Mouse (Mus musculus): ENCODE measurements around the gene Pan3. TPM values are rescaled to one million over a fixed set of nuclear protein-coding genes. Genes with fewer than 3 reads are reported as not detected.
"Not testable (repeated sequence)": the region's sequence is repeated elsewhere in the genome, so short reads cannot be mapped to it uniquely, and the experiment has no call there.

The Pan3 gene
- total and polyA plus RNA-seq, 2 experiments from 2014 or later: 38.9 to 61.4 TPM

GRCm38 (mm10) chr5:147551879-147552627 is 122.1 kb downstream of the Pan3 start:
- no peak overlapping the region for H3K9ac ChIP-seq (replicated peaks; ENCODE audit: low read length, poor library complexity, severe bottlenecking)
- H3K27ac ChIP-seq (ENCODE audit: low read depth, low read length): no peak overlapping the region
- H3K4me2 ChIP-seq (ENCODE audit: low read depth, low read length, poor library complexity, severe bottlenecking): no peak overlapping the region
- TF ChIP-seq CTCF (IDR thresholded peaks at IDR 0.05): peak; percentile 48
- no peaks in the 10 kb centered on the region for H3K4me1 ChIP-seq (ENCODE audit: insufficient read depth, low read length)
- H3K4me3 ChIP-seq (ENCODE audit: low read depth, low read length): no peak overlapping the region
- H3K36me3 ChIP-seq (ENCODE audit: insufficient read depth, low read length): peaks cover 21% of the 10 kb centered on the region
- ATAC-seq (ENCODE audit: low FRiP score) (no peak), DNase-seq (ENCODE audit: low spot score) (no peak)
- 91% methylated on average over 13 of the region's 13 CpGs for WGBS
- H3K9me3 ChIP-seq (ENCODE audit: low read length): no peaks in the 10 kb centered on the region
- no peaks in the 10 kb centered on the region for H3K27me3 ChIP-seq (ENCODE audit: insufficient read depth, low read length)

- 69% methylated on average over 6 of the region's 6 CpGs for WGBS
- DNase-seq (ENCODE audit: low spot score); H3K4me2 ChIP-seq (ENCODE audit: low read depth, low read length, poor library complexity, severe bottlenecking): not testable (repeated sequence)
Observed at GRCm38 (mm10) chr5:147557641-147558040, 127.7 kb downstream of the Pan3 start.

GRCm38 (mm10) chr5:147563511-147564139 is 133.7 kb downstream of the Pan3 start:
- ATAC-seq (ENCODE audit: low FRiP score) (no peak), DNase-seq (ENCODE audit: low spot score) (no peak)
- H3K9me3 ChIP-seq (ENCODE audit: low read length): no peaks in the 10 kb centered on the region
- H3K27ac ChIP-seq (ENCODE audit: low read depth, low read length): no peak overlapping the region
- no peak for TF ChIP-seq CTCF (IDR thresholded peaks at IDR 0.05)
- no peak overlapping the region for H3K4me3 ChIP-seq (ENCODE audit: low read depth, low read length)
- H3K4me2 ChIP-seq (ENCODE audit: low read depth, low read length, poor library complexity, severe bottlenecking): peak overlapping the region; percentile 16; the same call in 1 of the 2 replicates
- H3K36me3 ChIP-seq (ENCODE audit: insufficient read depth, low read length): no peaks in the 10 kb centered on the region
- H3K27me3 ChIP-seq (ENCODE audit: insufficient read depth, low read length): no peaks in the 10 kb centered on the region
- H3K9ac ChIP-seq (replicated peaks; ENCODE audit: low read length, poor library complexity, severe bottlenecking): 0 out of 2 replicates have a peak overlapping the region, but pooled peaks have one; percentile 14
- H3K4me1 ChIP-seq (ENCODE audit: insufficient read depth, low read length): no peaks in the 10 kb centered on the region
- 45% methylated on average over 18 of the region's 18 CpGs for WGBS

More at GRCm38 (mm10) chr5:147557641-147558040, 127.7 kb downstream of the Pan3 start:
- H3K9ac ChIP-seq (replicated peaks; ENCODE audit: low read length, poor library complexity, severe bottlenecking); H3K36me3 ChIP-seq (ENCODE audit: insufficient read depth, low read length); H3K4me3 ChIP-seq (ENCODE audit: low read depth, low read length); H3K4me1 ChIP-seq (ENCODE audit: insufficient read depth, low read length); ATAC-seq (ENCODE audit: low FRiP score); H3K27me3 ChIP-seq (ENCODE audit: insufficient read depth, low read length); H3K9me3 ChIP-seq (ENCODE audit: low read length); H3K27ac ChIP-seq (ENCODE audit: low read depth, low read length): not testable (repeated sequence)

- Histone ChIP-seq H3K9ac (replicated peaks; ENCODE audit: low read length, poor library complexity, severe bottlenecking) (0 out of 2 replicates have a peak overlapping the region, but pooled peaks have one; percentile 14), H3K27me3 (ENCODE audit: insufficient read depth, low read length) (no peaks in the 10 kb centered on the region), H3K4me2 (ENCODE audit: low read depth, low read length, poor library complexity, severe bottlenecking) (peak overlapping the region; percentile 16), H3K4me1 (ENCODE audit: insufficient read depth, low read length) (no peaks in the 10 kb centered on the region), H3K4me3 (ENCODE audit: low read depth, low read length) (no peak overlapping the region), H3K9me3 (ENCODE audit: low read length) (no peaks in the 10 kb centered on the region), H3K36me3 (ENCODE audit: insufficient read depth, low read length) (no peaks in the 10 kb centered on the region), H3K27ac (ENCODE audit: low read depth, low read length) (no peak overlapping the region)
- ATAC-seq (ENCODE audit: low FRiP score): no peak
- no peak for TF ChIP-seq CTCF (IDR thresholded peaks at IDR 0.05)
- 27% methylated on average over 16 of the region's 16 CpGs for WGBS
- DNase-seq (ENCODE audit: low spot score): peak; percentile 13
Observed at GRCm38 (mm10) chr5:147564140-147564590, 134.2 kb downstream of the Pan3 start.

- H3K27ac ChIP-seq (ENCODE audit: low read depth, low read length): no peak overlapping the region
- ATAC-seq (ENCODE audit: low FRiP score) (no peak), DNase-seq (ENCODE audit: low spot score) (no peak)
- H3K9me3 ChIP-seq (ENCODE audit: low read length): no peaks in the 10 kb centered on the region
- no peak for TF ChIP-seq CTCF (IDR thresholded peaks at IDR 0.05)
- H3K36me3 ChIP-seq (ENCODE audit: insufficient read depth, low read length): no peaks in the 10 kb centered on the region
- no peak overlapping the region for H3K4me3 ChIP-seq (ENCODE audit: low read depth, low read length)
- 92% methylated on average over 7 of the region's 7 CpGs for WGBS
- no peak overlapping the region for H3K4me2 ChIP-seq (ENCODE audit: low read depth, low read length, poor library complexity, severe bottlenecking)
- no peaks in the 10 kb centered on the region for H3K27me3 ChIP-seq (ENCODE audit: insufficient read depth, low read length)
- H3K9ac ChIP-seq (replicated peaks; ENCODE audit: low read length, poor library complexity, severe bottlenecking): no peak overlapping the region
- H3K4me1 ChIP-seq (ENCODE audit: insufficient read depth, low read length): no peaks in the 10 kb centered on the region
Observed at GRCm38 (mm10) chr5:147565444-147565843, 135.5 kb downstream of the Pan3 start.

GRCm38 (mm10) chr5:147566335-147566734 is 136.4 kb downstream of the Pan3 start:
- no peak overlapping the region for H3K9ac ChIP-seq (replicated peaks; ENCODE audit: low read length, poor library complexity, severe bottlenecking)
- 80% methylated on average over 7 of the region's 7 CpGs for WGBS
- no peak for TF ChIP-seq CTCF (IDR thresholded peaks at IDR 0.05)
- no peak overlapping the region for H3K4me2 ChIP-seq (ENCODE audit: low read depth, low read length, poor library complexity, severe bottlenecking)
- H3K4me3 ChIP-seq (ENCODE audit: low read depth, low read length): no peak overlapping the region
- H3K9me3 ChIP-seq (ENCODE audit: low read length): no peaks in the 10 kb centered on the region
- DNase-seq (ENCODE audit: low spot score) (no peak), ATAC-seq (ENCODE audit: low FRiP score) (no peak)
- H3K4me1 ChIP-seq (ENCODE audit: insufficient read depth, low read length): no peaks in the 10 kb centered on the region
- no peaks in the 10 kb centered on the region for H3K36me3 ChIP-seq (ENCODE audit: insufficient read depth, low read length)
- H3K27me3 ChIP-seq (ENCODE audit: insufficient read depth, low read length): no peaks in the 10 kb centered on the region
- H3K27ac ChIP-seq (ENCODE audit: low read depth, low read length): no peak overlapping the region

All from midbrain, postnatal 0 days (tissue).